Mouse (Mus musculus): ENCODE results near the gene Mical3.

The Mical3 gene

GRCm38 (mm10) chr6:121084050-121084480, 46.7 kb downstream of the Mical3 start:
- no peak for DNase-seq (ENCODE audit: low spot score in 2 of 2)

- DNase-seq (ENCODE audit: low spot score in 2 of 2), result no peak
Measured at GRCm38 (mm10) chr6:121082094-121082473, 48.7 kb downstream of the Mical3 start.

GRCm38 (mm10) chr6:121081288-121082093, 49.3 kb downstream of the Mical3 start:
- no peak for DNase-seq (ENCODE audit: low spot score in 2 of 2)

GRCm38 (mm10) chr6:121078175-121078574, 52.6 kb downstream of the Mical3 start:
- DNase-seq (ENCODE audit: low spot score in 2 of 2), result no peak

- no peak for DNase-seq (ENCODE audit: low spot score in 2 of 2)
Measured at GRCm38 (mm10) chr6:121076929-121077566, 53.8 kb downstream of the Mical3 start.

GRCm38 (mm10) chr6:121075763-121076162, 55.0 kb downstream of the Mical3 start:
- no peak for DNase-seq (ENCODE audit: low spot score in 2 of 2)

GRCm38 (mm10) chr6:121073312-121073711, 57.5 kb downstream of the Mical3 start:
- no peak for DNase-seq (ENCODE audit: low spot score in 2 of 2)

GRCm38 (mm10) chr6:121072615-121073014, 58.2 kb downstream of the Mical3 start:
- DNase-seq (ENCODE audit: low spot score in 2 of 2), result no peak

- DNase-seq (ENCODE audit: low spot score in 2 of 2), result no peak
Measured at GRCm38 (mm10) chr6:121070584-121071230, 60.1 kb downstream of the Mical3 start.

- no peak for DNase-seq (ENCODE audit: low spot score in 2 of 2)
Measured at GRCm38 (mm10) chr6:121069156-121069555, 61.6 kb downstream of the Mical3 start.

GRCm38 (mm10) chr6:121068087-121068464, 62.7 kb downstream of the Mical3 start:
- DNase-seq (ENCODE audit: low spot score in 2 of 2), result no peak

GRCm38 (mm10) chr6:121067426-121068086, 63.2 kb downstream of the Mical3 start:
- no peak for DNase-seq (ENCODE audit: low spot score in 2 of 2)

- no peak for DNase-seq (ENCODE audit: low spot score in 2 of 2)
Measured at GRCm38 (mm10) chr6:121066761-121067160, 64.0 kb downstream of the Mical3 start.

- DNase-seq (ENCODE audit: low spot score in 2 of 2), result no peak
Measured at GRCm38 (mm10) chr6:121064356-121065015, 66.3 kb downstream of the Mical3 start.

- no peak for DNase-seq (ENCODE audit: low spot score in 2 of 2)
Measured at GRCm38 (mm10) chr6:121063771-121064170, 67.0 kb downstream of the Mical3 start.

GRCm38 (mm10) chr6:121062891-121063408, 67.8 kb downstream of the Mical3 start:
- DNase-seq (ENCODE audit: low spot score in 2 of 2), result no peak

- DNase-seq (ENCODE audit: low spot score in 2 of 2), result no peak
Measured at GRCm38 (mm10) chr6:121058039-121058438, 72.8 kb downstream of the Mical3 start.

- no peak for DNase-seq (ENCODE audit: low spot score in 2 of 2)
Measured at GRCm38 (mm10) chr6:121057181-121057956, 73.4 kb downstream of the Mical3 start.

GRCm38 (mm10) chr6:121055496-121055895, 75.3 kb downstream of the Mical3 start:
- DNase-seq (ENCODE audit: low spot score in 2 of 2), result no peak

GRCm38 (mm10) chr6:121054908-121055307, 75.9 kb downstream of the Mical3 start:
- no peak for DNase-seq (ENCODE audit: low spot score in 2 of 2)

- DNase-seq (ENCODE audit: low spot score in 2 of 2), result no peak
Measured at GRCm38 (mm10) chr6:121054340-121054739, 76.5 kb downstream of the Mical3 start.

Data from spleen, postnatal 14 days (tissue).